Mouse (Mus musculus) heart, postnatal 25 days (tissue): ENCODE measurements around the gene Fam69b. TPM values are rescaled to one million over a fixed set of nuclear protein-coding genes. Genes with fewer than 3 reads are reported as not detected.

Source experiments
- DNase-seq: peaks from one replicate; pipeline ENCODE4 v3.0.0; 2022; ENCODE audit warnings: low spot score
- intact Hi-C: fragments of 180-260 bp; cut with DNase I; formaldehyde crosslinking; loops from one replicate; pipeline ENCODE4 v1.15.1; 2025
- total RNA-seq, 2 experiments: library from RNA; stranded (reverse); gene quantifications; 2 replicates each; pipeline ENCODE4 v1.2.3; 2021

Gene Fam69b
- 10 to 100 TPM; 26.9 to 28.9 TPM for total RNA-seq

DNA sequence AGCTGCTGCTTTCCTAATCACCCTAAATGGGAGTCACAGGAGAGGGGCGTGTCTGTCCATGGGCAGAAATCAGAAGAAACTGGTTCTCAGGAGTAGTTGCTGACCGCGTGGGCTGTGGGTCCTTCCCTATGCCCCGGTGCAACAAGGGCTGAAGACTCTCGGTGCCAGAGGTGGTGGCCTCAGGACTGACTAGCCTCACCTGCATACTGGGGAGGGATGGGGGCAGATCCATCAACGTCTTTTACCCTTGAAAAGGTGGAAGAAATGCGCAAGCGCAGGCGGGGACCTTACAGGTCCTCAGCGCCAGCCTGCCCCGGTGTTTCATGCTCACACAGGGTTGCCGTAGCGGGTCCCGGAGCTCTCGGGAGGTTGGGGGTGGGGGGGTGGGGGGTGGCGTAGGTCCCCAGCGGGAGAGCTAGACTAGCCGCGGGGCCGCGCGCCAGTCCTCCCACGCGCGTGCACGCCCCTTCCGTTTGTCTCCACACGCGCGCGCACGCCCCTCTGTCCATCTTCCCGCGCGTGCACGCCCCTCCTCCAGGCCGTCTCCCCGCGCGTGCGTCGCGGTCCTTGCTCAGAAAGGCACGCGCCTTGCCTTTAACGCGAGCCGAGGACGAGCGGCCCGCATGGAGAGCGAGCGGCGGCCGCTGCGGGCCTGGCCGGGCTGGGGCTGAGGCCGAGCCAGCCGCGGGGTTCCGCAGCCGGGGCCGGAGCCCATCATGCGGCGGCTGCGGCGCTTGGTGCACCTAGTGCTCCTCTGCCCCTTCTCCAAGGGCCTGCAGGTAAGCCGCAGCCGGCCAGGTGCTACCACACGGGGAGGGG, at the start of gene Fam69b:
TSS of gene Fam69b (plus strand) at position 537 of the 819 bp plus-strand sequence.
- DNase-seq, result peak; percentile 52
- intact Hi-C loops, result no loop called here

GRCm38 (mm10) chr2:26579714-26580113, 48.5 kb upstream of the Fam69b start, which contains the start of gene Egfl7:
Gene Egfl7, plus strand, starts transcription at chr2:26580014.
- DNase-seq, result no peak
- intact Hi-C loops, result no loop called here

- intact Hi-C loops, result no loop called here
- DNase-seq, result no peak
Measured at GRCm38 (mm10) chr2:26580751-26581150, 47.5 kb upstream of the Fam69b start.

- intact Hi-C loops, result no loop called here
- no peak for DNase-seq
Measured at GRCm38 (mm10) chr2:26582203-26582602, 46.1 kb upstream of the Fam69b start.

DNA sequence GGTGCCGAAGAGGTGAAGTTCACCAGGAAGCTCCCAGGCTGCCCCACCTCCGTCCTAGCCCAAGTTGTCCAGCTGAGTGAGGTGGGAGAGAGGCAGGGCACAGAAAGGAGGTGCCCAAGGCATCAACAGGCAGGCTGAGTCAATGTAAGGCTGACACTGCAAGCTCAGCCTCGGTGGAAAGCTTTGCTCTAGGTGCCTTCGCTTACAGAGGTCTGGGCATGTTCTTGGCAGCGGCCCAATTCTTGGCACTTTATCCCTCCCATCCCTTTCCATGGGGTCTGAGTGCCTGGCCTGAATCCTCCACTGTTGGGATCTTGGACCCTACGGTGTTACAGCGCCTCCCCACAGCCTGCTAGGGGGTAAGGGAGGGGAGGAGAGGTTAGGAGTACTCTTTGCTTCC, 45.5 kb upstream of the Fam69b start:
- no peak for DNase-seq

DNA sequence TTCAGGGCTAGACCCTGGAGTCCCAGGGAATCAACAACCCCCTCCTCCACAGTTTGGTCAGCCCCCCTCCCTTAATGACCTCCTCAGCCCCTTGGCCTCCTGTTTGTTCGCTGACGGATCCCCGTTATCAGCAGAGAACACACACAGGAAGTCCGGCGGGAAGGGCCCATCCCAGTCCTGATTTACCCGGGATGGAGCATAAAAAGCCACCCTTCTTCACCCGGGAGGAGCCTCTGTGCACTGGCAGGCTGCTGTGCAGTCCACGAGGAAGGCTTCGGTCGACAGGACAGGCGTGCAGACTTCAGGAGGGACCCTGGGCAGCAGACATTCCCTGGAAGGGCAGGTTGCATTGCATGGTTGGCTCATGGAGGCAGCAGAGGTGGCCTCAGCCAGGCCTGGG, 44.6 kb upstream of the Fam69b start:
- DNase-seq, result peak; percentile 83
- intact Hi-C loops, result loop anchor here (1.0 kb wide), 1 partner anchor 12 kb away; no protein-coding TSS in a partner anchor

More for the DNA sequence above, 45.5 kb upstream of the Fam69b start:
- intact Hi-C loops, result loop anchor here (1.0 kb wide), 1 partner anchor 11 kb away; no protein-coding TSS in a partner anchor

DNA sequence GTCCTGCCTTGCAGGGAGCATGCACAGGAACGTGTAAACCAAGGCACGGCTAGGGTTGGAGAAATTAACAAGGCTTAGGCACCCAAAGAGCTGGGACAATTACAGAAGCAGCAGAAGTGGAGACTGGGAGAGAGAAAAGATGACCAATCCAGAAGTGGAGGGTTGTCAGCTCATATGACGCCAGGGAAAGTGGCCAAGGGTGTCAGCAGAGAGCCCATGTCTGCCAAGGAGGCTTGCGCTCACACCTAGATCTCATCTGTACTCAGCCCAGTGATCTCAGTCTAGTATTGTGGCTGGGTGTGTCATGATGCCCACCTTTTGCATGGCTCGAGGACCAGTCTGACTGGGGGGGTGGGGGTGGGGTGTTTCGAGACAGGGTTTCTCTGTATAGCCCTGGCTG, 42.5 kb upstream of the Fam69b start:
- intact Hi-C loops, result no loop called here
- DNase-seq, result no peak

DNA sequence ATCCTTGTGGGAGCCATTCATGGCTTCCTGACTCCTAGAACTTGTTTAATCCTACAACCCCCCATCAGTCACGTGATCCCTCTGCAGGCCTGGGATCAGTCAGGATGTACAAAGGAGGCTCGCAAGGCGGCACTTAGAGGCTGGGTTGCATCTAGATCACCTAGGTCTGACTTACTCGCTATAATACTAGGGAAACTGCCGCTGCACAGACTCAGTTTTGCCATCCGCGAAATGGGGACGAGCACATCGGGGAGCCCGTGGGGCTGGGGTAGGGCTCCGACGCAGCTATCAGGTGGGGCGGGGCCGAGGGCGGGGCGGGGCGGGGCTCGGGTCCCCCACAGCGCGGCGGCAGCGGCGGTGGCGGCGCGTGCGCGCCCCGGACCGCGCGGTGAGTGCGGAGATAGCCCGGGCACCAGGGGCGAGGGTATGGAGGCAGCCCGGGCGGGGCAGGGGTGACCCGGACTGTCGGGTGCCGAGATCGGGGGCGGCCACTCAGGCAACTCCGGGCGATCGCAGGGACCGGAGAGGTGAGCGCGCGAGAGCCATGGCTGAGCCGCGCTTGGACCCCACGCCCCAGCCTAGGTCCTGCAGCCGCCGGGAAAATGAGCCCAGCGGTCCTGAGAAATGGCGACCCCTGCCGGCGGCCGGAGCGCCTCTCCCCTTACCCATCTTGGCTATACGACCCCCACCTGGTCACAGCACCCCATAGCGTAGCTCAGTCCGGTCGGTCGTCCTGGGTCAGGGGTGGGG, 41.8 kb upstream of the Fam69b start, which contains the start of gene Gm20532:
TSS of gene Gm20532 (plus strand) at position 346 of the 750 bp plus-strand sequence.
- no peak for DNase-seq
- intact Hi-C loops, result no loop called here

GRCm38 (mm10) chr2:26587044-26587405, 41.2 kb upstream of the Fam69b start:
- intact Hi-C loops, result no loop called here
- DNase-seq, result no peak

DNA sequence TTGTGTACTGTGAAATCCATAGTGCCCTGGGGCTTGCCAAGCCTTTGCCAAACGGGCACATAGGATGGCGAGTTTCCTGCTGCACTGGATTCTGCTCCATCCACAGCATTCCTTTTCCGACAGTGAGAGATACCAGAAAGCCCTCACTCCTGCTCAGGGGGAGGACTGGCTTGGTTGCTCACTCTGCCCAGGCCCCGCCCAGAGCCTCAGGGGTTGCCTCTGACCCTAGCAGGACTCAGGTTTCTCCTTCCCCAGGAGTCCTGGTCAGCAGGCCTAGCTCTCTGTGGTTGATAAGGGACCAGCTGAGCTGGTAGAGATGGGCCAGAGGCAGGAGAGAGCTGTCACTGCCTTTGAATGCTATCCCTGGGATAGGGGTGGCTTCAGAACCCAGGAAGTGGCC, 39.7 kb upstream of the Fam69b start:
- DNase-seq, result no peak
- intact Hi-C loops, result no loop called here

- no peak for DNase-seq
- intact Hi-C loops, result no loop called here
Measured at GRCm38 (mm10) chr2:26589284-26589683, 39.0 kb upstream of the Fam69b start.

DNA sequence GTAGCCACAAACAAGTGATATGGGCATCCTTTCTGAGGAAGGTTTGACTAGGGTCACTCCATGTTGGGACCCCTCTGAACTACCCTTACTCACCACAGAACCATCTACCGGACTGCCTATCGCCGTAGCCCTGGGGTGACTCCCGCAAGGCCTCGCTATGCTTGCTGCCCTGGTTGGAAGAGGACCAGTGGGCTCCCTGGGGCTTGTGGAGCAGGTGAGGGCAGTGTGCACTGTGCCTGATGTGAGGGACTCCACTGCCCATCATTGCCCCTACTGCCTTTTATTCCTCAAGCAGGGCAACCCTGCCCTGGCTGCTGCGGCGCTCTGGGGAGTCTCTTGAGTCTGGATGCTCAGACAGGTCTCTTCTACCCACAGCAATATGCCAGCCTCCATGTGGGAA, 38.0 kb upstream of the Fam69b start:
- intact Hi-C loops, result no loop called here
- no peak for DNase-seq

GRCm38 (mm10) chr2:26590962-26591361, 37.3 kb upstream of the Fam69b start:
- DNase-seq, result no peak
- intact Hi-C loops, result no loop called here

DNA sequence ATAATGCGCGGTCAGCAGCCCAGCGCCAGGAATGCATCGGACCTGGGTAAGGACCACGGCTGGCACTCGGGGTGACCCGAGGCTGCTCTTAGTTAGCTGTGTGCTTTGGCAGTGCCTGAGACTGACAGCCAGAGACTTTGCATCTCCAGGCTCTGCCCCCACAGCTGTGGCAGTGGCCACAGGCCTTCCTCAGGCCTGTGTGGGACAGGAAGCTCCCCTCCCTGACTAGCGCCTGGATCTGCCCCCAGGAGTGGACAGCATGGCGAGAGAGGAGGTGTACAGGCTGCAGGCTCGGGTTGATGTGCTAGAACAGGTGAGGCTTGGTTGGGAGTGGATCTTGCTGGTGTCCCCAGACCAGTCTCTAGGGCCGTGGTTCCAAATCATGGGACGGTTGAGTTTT, 36.8 kb upstream of the Fam69b start:
- intact Hi-C loops, result no loop called here
- DNase-seq, result no peak

- intact Hi-C loops, result no loop called here
- DNase-seq, result no peak
Measured at GRCm38 (mm10) chr2:26593211-26594021, 34.8 kb upstream of the Fam69b start.

DNA sequence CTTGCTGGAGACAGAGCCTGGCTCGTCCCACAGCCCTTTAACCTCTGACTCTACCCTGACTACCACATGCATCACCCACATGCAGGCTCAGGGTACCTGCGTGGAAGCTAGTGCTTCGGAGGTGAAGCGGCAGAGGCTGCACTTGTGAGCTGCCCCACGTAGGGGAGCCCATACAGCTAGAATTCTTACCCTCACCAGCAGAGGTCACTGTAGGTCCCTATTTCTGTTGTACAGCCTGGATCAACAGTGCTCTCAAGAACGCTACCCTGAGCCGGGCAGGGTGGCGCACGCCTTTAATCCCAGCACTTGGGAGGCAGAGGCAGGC, 34.3 kb upstream of the Fam69b start:
- DNase-seq, result no peak
- intact Hi-C loops, result no loop called here

DNA sequence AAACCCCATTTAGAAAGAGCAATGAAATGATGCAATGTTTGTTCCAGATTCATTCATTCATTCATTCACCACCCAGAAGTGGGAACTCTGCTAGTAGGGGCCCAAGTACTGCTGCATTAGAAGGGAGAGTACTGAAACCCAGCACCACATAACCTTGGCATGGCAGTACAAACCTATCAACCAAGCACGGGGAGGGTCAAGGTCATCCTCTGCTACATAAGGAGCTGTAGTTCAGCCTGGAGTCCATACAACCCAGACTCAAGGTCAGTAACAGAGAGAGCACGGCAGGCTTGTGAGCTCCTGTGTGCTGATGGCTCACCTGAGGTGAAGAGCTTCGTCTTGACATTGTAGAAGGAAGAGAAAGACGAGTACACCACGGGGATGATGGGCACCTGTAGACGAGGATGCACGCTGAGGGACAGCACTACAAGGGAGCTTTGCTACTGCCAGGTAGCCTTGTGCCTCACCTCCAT, 33.8 kb upstream of the Fam69b start:
- intact Hi-C loops, result no loop called here
- DNase-seq, result no peak

- DNase-seq, result no peak
- intact Hi-C loops, result no loop called here
Measured at GRCm38 (mm10) chr2:26594934-26595724, 33.1 kb upstream of the Fam69b start.

GRCm38 (mm10) chr2:26595725-26596435, 32.4 kb upstream of the Fam69b start:
- intact Hi-C loops, result no loop called here

More at GRCm38 (mm10) chr2:26595725-26596435, 32.4 kb upstream of the Fam69b start:
- DNase-seq, result no peak
